Mouse (Mus musculus) ZHBTc4 (cell line): Measurements from ENCODE around the gene Zfp511.

Experiments
- DNase-seq: peaks from one replicate; pipeline ENCODE4 v3.0.0-alpha.2; 2011; ENCODE audit warnings: low read depth, low spot score

Zfp511 gene

GRCm38 (mm10) chr7:140036281-140037170, at the start of gene Zfp511, which contains the start of gene Tubgcp2:
Gene Zfp511 (plus strand): TSS chr7:140036391.
Gene Tubgcp2 (minus strand): TSS chr7:140036669.
- peak; percentile 99 for DNase-seq

- DNase-seq: no peak
Measured at GRCm38 (mm10) chr7:139988272-139988671, 47.9 kb upstream of the Zfp511 start.

GRCm38 (mm10) chr7:139990864-139991394, 45.3 kb upstream of the Zfp511 start:
- DNase-seq: no peak

GRCm38 (mm10) chr7:139992406-139992805, 43.8 kb upstream of the Zfp511 start, which contains the start of gene Adam8:
Gene Adam8 (minus strand): TSS chr7:139992562.
- DNase-seq: peak; percentile 65

- no peak for DNase-seq
Measured at GRCm38 (mm10) chr7:139993532-139993931, 42.7 kb upstream of the Zfp511 start.

GRCm38 (mm10) chr7:139994202-139994601, 42.0 kb upstream of the Zfp511 start:
- DNase-seq: no peak

GRCm38 (mm10) chr7:139994676-139995075, 41.5 kb upstream of the Zfp511 start:
- peak; percentile 85 for DNase-seq

- no peak for DNase-seq
Measured at GRCm38 (mm10) chr7:139998691-139999350, 37.4 kb upstream of the Zfp511 start.

- no peak for DNase-seq
Measured at GRCm38 (mm10) chr7:140001086-140001740, 35.0 kb upstream of the Zfp511 start.

GRCm38 (mm10) chr7:140004666-140005065, 31.5 kb upstream of the Zfp511 start:
- no peak for DNase-seq

GRCm38 (mm10) chr7:140006861-140007611, 29.2 kb upstream of the Zfp511 start:
- no peak for DNase-seq

- no peak for DNase-seq
Measured at GRCm38 (mm10) chr7:140007781-140008180, 28.4 kb upstream of the Zfp511 start.

- DNase-seq: no peak
Measured at GRCm38 (mm10) chr7:140011336-140011735, 24.9 kb upstream of the Zfp511 start.

GRCm38 (mm10) chr7:140031771-140032170, 4.4 kb upstream of the Zfp511 start:
- no peak for DNase-seq

GRCm38 (mm10) chr7:140032366-140032765, 3.8 kb upstream of the Zfp511 start:
- no peak for DNase-seq

- no peak for DNase-seq
Measured at GRCm38 (mm10) chr7:140033386-140033785, 2.8 kb upstream of the Zfp511 start.

GRCm38 (mm10) chr7:140035456-140035855, 735 bp upstream of the Zfp511 start:
- DNase-seq: no peak

- no peak for DNase-seq
Measured at GRCm38 (mm10) chr7:140037171-140037555, 972 bp downstream of the Zfp511 start.

- DNase-seq: no peak
Measured at GRCm38 (mm10) chr7:140042728-140043127, 6.5 kb downstream of the Zfp511 start.

GRCm38 (mm10) chr7:140045546-140045945, 9.4 kb downstream of the Zfp511 start:
- no peak for DNase-seq

GRCm38 (mm10) chr7:140047811-140048311, 11.7 kb downstream of the Zfp511 start:
- peak; percentile 72 for DNase-seq
